Mouse (Mus musculus) layer of hippocampus, postnatal 10 days (tissue): ENCODE data around the gene Arl5a. TPM values are rescaled to one million over a fixed set of nuclear protein-coding genes. Genes with fewer than 3 reads are reported as not detected.
A peak's percentile ranks its signal among the peaks of the same experiment; 100 is the strongest.

Source experiments
- DNase-seq, 2 experiments: peaks; one replicate each; pipeline ENCODE4 v3.0.0; 2021; ENCODE audit warnings: low spot score in 2 of 2
- long read RNA-seq: library from polyadenylated mRNA; stranded (forward); transcript quantifications from one replicate; pipeline ENCODE4 v2.0.0, GENCODE M21; 2023
- total RNA-seq, 2 experiments: library from RNA; stranded (reverse); gene quantifications; 2 replicates each; pipeline ENCODE4 v1.2.3; 2021

The Arl5a gene
- total RNA-seq = 10 to 100 TPM; 64.7 to 67.7 TPM
- long read RNA-seq, full-length matches to known transcripts = 48 of 69 reads
- long read RNA-seq, partial matches to known transcripts = 0 of 69 reads
- long read RNA-seq, other reads (novel, unspliced or antisense) = 21 of 69 reads

DNA sequence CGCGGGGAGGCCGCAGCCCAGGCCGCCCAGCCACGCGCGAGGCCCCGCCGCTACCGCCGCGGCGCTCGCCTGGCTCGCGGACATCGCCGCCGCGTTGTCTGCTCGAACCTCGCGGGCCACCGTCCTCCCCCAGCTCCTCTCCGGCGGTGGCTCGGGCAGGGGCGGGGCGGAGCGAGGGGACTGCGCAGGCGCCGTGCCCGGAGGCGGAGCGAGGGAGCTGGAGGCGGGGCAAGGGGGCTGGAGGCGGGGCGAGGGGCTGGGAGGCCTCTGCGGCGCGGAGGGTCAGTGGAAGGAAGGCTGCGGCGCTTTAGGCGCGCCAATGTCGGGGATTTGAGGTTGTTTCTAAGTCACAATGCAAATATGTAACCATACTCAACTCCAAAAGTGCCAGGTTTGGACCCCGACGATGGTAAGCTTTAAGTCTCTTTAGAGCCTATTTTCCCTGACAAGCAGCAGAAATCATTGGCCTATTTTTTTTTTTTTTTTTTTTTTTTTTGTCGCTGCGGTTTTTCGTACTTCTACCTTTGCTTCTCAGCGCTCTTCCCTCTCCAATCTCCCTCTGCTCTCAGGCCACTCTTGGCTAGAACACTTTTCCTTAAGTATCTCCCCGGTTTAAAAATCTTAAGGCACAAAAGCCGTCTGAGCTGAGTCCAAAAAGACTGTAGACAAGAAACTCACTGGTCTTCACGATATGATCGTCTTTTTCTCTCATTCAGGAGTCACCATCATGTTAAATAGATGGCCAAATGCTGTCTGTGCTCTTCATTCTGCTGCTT, at the start of gene Arl5a:
Gene Arl5a (minus strand): TSS at position 155 of the 776 bp plus-strand sequence.
- DNase-seq = peak; percentile 98 to 99

DNA sequence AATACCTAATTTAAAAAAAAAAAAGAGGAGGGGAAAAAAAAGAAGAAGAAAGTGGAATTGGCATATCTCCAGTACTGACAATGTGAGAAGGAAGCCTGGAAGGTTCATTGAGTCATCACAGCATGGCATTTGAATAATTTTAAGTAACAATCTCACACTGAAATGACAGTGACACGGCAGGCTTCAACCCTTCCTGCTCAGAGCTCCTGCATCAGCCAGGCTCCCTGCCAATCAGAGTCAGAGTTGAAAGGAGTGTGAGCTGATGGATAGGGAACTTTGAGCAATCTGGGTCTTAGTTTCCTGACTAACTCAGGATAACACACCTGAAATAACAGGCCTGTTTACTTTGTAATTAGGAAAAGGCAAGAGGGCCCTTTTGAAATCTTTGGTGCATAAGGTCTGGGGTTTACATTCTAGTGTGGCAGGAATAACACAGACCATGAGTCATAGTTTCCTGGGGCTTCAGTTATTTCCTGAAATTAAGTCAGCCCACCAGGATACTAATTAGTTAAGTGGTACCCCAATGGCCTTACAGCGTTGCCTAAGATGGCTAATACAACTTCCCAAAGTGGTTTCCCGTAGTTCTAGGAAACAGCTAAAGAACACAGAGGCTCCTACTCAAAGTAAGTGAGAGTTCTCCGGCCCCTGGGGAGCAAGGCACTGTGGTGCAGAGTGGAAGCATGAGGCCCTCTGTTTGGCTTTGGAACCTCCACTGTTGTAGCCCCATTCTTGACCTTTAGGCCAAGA, 47.0 kb upstream of the Arl5a start:
- DNase-seq = no peak

DNA sequence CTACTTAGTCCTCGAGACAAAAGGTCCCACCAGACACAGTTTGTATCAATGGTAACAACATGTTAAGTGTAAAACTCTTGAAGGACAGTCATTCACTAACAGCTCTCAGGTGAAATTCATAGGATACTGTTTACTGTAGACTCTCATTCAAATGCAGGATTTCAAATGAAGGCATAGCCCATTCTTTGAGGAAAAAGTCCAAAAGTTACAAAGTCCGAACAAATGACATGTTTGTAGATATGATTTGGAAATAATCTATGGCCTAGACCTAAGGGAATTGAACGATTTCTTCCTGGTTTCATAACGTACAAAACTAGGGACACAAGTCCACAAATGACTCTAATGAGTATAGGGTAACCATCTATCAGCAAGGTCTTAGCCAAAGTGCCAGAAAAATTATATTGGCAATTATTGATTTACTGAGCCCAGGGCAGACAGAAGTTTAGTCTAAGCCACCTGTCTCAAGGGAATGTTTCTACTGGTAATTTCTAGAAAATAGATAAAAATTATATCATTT, 45.4 kb upstream of the Arl5a start:
- no peak for DNase-seq

DNA sequence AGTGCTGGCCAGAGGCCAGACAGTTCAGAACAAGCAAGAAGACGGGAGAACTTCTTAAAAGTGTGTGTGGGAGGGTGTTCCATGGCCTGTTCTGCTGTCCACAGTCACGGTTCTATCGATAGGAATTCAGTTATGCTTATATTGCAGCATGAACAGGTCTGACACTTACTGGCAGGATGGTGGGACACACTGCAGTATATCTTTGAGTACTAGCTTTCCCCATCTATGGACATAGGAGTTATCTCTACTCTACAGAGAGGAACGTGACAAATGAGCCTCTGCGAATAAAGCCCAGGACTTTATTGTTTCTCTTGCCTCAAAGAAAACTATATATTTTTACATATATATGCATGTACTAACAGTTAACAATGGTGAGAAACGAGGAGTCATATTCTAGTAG, 42.9 kb upstream of the Arl5a start:
- no peak for DNase-seq

DNA sequence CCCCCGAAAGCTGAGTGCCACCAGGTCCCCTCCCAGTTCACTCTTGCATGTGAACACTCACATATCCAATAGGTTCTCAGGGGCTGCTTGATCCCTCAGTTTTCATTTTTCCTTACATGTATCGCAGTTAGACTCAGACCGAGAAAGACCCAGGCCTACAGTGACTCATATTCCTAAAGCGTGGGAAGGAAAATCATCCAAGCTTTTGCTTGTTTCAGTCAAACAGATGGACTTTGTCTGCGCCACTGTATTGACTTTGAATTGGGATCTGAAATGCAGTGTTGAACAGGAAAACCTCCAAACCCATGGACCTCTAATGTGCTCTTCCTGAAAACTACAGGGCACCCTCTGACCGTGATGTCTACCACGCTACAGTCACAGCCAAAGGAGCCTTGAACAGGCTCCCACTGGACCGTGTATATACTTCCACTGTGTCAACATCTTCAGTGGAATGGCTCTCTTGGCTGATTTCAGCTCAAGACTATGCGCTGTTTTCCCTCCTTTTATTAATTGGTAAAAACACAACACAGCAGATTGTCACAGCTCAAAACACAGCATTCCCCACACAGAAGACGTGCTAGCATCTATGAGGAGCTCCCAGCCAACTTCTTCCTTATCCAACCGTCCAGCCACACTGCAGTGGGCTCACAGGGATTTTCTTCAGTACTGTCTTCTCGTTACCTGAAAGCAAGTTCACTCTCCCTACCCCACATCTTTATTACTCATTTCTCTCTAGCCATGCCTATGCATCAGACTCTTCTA, 36.7 kb upstream of the Arl5a start:
- DNase-seq = no peak

DNA sequence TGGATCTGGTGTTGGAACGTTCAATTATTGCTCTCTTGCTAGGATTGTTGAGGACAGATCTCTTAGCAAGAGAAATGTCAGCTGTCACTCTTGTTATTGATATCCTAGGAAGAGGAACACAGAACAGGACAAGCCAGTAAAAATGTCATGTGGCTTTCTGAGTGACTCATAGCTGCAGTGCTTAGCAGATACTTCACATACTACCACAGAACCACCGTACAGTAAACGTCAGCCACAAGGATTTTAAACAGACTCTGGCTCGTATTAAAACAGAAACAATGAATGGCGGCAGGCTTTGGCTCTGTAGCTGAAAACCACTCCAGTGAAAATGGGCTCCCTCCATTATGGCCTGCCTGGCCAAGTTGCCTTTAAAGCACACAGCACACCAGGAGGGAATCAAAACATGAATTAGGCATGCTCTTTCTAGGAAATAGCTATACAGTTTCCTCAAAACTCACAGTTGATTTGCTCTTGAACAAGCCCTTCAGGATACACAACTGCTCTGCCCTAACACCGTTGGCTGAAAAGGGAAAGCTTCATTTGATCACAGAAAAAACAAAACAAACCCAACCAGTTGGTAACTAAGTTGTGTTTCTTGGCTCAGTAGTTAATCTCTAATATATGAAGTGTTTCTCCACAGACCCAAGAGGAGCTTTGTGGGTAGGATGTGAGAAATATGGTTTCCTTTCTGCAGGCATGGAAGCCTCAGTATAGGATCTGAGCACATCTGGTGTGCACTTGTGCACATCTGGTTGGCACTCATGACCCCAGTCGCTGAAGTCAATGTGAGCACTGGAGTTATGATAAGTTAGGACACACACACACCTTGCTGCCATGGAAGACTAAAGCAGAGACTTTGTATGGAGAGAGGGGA, 31.1 kb upstream of the Arl5a start:
- DNase-seq = no peak

DNA sequence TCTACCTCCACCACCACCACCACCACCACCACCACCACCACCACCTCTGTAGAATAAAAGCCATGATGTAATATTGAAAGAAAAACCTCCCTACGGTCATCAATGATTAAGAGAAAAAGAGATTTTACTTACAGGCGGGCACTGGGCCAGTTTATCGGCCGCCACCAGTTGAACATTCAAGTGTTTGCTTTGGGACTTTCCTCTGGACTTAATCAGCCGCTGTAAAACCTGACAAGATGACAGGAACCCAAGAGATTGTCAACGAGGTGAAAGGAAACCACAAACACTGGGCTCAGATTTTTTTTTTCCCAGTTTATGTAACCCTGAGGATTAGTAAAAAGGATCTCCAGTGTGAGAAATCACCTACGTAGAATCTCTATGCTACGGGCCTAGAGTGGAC, 25.1 kb upstream of the Arl5a start:
- DNase-seq = no peak

DNA sequence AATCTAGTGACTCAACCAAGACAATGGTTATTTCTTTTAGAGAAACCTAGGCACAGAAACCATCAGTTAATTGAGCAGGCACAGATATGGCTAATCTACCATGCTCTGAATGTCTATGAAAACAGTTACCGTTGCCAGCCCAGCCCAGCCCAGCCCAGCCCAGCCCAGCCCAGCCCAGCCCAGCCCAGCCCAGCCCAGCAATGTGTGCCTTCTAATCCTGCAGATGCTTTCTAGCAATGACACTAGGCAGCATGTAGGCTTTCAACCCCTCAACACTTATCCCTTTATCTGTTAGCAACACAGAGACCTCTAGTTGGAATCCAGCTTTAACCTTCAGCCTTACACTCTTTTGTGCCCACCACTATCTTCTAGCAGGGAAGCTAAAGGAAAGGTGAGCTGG, 24.2 kb upstream of the Arl5a start:
- no peak for DNase-seq

DNA sequence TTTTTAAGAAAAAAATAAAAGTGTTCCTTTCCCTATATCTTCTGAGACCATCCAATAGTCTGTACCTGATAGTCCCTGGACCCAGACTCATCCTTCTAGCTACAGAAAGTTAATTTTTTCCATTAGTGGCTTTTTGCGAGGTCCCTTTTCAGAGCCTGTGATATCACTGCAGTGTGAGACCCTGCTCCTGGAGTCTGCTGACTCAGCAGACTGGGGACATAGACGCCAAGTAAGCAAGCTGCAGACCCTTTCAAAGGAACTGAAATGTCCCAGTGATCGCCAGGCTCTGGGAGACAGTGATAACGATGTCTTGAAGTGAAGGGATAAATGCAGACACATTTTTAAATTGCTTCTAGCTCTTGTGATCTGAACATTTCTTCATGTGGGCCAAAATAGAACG, 21.9 kb upstream of the Arl5a start:
- DNase-seq = no peak

DNA sequence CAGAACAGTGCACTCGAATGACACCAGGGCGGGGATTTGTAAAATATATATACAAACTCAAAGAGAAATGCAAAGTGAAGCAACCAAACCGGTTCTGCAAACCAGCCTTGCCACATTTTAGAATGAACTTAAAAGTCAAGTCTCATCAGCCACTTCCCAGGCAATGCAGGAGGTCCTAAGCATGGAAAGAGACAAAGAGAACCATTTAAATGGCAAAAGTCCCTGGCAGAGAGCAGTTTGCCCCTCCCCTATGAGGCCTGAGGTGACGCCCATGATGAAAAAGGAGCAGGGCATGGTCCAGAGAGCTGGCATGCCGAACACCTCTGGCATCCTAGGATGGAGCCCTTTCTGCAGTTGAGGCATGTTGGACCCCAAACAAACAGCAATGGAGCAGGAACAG, 17.4 kb upstream of the Arl5a start:
- no peak for DNase-seq

DNA sequence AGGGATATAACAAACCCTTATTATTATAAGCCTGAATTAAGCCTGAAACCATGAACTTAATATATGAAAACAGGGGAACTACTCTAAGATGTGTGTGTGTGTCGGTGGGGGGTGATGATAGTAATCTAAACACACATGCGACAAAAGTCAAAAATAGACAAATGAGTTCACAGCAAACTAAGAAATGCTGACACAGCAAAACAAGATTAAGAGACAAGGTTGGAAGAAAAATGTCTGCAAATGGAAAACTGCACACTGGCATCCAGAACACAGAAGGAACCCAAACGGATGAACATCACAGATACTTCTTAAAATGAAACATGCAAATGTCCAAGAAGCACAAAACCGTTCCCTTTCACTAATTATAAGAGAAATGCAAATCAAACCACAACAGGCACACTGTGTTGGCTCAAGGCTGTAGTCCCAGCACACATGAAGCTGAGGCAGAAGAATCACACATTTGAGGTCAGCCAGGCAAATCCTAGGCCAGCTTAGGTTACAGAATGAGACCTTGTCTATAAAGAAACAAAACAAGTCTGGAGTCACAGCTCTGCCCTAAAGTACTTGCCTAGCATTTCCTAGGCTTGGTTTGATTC, 15.8 kb upstream of the Arl5a start:
- DNase-seq = no peak

DNA sequence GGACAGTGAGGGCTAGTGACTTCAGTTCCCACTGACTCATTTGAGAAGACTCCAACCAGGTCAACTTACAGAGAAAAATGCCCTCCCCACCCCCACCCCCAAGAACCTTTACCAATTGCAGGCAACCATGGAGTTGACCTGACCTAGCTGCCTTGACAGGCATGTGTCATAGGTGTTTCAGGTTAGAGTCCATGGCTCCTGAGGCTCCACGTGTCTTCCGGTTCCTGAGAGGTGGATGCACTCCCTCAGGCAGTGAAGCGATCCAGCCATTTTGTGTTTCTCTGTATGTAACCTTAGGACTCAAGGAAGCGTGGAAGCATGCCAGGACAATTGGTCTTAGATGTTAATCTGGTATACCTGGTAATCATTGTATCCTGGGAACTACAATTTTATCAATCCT, 13.7 kb upstream of the Arl5a start:
- no peak for DNase-seq

DNA sequence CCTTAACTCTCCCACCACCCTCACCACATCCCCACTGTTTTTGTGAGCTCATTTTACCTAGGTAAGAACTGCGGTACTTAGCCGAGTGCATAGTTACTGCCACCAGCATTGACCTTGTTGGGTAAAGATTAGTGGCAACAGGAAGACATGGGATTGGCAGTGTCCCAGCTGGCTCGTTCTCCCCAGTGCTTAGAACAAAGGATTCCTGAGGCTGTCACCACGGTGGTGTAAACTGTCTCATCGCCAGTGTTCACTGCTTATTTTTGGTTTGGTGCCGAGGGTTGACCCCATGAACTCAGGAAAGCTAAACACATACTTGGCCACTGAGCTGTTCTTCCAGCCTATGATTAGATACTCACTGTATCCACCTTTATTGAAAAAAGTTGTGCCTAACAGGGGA, 13.3 kb upstream of the Arl5a start:
- no peak for DNase-seq

DNA sequence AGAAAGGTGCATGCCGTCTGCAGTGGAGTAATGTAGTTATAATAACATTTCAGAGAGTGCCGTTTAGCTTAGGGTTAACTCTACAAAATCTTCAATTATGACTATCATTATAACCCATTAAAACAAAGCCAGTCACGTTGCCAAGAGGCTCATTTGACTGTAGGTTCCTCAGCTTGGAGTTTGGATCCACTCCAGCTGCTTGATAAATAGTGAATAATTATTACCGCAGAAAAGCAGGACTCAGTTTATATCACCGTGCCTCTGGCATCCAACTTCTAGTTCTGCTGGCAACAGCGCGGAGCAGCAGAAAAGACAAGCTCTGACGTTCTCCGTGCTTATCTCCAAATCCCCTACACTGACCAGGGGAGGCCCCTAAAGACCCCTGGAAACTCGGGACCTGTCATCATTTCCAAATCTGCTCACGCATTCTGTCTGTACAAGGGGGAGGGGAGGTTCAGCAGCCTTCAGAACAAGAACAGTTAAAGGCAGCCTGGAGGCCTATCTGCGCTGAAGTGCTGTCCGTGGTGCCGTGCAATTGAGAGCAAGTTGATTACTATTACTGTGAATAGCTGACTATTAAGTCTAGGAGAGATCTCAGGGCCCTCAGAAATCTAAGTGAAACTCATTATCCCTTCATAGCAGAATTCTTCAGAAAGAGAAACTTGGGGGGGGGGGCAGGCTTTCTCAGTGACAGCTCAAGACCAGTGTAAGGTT, 11.4 kb upstream of the Arl5a start:
- DNase-seq = no peak

DNA sequence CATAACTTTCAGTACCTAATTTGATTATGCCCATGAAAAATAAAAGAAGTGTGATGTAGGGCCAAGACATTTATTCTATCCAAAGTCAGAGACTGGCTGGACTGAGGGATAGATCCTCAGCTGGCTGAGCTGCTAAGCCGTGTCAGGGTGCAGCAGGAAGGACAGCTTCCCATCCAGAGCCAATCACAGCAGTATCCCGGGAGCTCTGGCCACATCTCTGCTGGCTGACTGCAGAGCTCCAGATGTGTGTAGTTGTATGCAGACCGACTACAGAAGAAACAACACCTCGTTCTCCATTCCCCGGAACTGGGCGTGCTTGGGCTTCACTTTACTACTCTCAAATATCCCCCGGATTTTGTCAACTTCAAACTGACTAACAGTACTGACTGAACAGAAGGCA, 8.7 kb upstream of the Arl5a start:
- no peak for DNase-seq

DNA sequence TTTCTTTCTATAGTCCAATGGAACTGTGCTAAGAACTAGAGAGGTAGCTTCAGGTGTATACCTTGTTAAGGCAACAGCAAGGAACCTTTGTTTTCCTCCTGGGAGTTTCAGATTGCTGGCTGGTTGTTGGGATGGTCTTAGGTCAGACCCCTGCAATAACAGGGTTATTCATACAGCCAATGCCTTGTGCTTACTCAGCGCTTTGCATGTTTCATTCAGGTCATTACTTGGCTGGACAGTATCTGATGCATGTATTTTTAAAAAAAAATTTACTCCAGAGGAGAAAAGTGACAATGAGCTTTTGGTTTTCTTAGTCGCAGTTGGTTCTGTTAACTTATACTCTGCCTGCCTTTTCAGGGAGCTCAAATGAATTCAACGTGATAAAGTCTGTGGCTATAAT, 2.7 kb upstream of the Arl5a start:
- DNase-seq = no peak

DNA sequence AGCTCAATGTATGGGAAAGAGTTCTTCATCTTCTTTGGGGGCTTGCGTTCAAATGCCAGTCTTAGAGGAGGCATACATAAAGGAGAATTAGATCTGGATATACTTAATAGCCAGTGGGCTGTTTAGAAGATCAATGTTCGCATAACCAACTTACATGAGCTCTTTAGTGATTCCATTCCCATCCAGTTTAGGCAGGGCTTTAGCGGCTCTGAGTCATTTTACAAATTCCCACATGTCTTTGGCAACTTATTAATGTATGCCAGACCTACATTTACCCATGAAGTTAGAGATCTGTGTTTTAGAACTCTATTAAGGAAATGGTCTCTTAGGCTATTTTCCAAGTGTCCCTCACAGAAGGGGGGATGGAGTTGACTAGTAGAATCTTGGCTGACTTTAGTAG, 1.3 kb upstream of the Arl5a start:
- no peak for DNase-seq

DNA sequence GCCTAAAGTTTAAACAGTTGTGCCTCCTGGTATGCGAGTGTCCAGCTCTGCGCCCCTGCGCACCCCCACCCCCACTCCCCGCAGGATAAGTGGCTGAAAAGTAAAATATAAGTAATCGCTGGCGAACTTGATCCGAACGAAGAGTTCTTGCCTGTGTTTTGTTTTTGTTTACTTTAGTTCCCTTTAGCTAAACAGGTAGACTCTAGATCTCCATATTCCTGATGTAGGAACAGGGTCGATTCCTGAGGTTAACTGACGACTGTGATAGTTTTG, 758 bp upstream of the Arl5a start:
- DNase-seq = no peak

DNA sequence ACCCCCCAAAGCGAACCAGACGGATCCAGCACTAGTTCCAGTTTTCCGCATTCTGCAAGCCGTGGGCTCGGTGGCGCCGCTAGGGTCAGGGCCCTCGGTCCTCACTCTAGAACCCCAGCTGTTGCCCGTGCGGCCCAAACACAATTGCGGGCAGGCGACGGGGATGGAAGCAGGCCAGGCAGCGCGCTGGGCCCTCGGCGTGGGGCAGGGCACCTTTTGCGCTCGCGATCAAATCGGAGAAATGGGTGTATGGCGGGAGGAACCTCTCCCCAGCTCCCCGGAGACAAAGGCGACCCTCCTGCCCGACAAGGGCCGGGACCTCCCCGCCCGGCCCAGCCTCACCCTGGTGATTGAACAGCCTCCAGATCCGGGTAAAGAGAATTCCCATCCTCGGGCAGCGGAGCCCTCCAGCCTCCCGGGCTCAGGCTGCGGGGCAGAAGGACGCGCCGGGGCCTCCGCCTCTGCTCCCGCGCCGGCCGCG, 413 bp downstream of the Arl5a start:
- no peak for DNase-seq
